Mouse (Mus musculus) heart, embryonic 14.5 days (tissue): ENCODE measurements around the gene Ms4a18. TPM values are rescaled to one million over a fixed set of nuclear protein-coding genes. Genes with fewer than 3 reads are reported as not detected.
"Not testable (repeated sequence)": the region's sequence is repeated elsewhere in the genome, so short reads cannot be mapped to it uniquely, and the experiment has no call there.

Source experiments
- ATAC-seq: fragments of 200-750 bp; cut with Nextera tagmentation; 2 replicates; pipeline ENCODE4 v1.8.0; 2017; ENCODE audit warnings: low read depth, moderate TSS enrichment; ENCODE audit not compliant: insufficient number of reproducible peaks, insufficient read depth, low FRiP score
- H3K27ac ChIP-seq, 2 experiments: fragments of 200-500 bp in 1 of 2; fragments of 300-500 bp in 1 of 2; sonication (generic) in 1 of 2; replicated peaks in 1 of 2; 2 replicates each; pipeline ENCODE4 v1.5.1; 2012 to 2014; ENCODE audit warnings: low read depth in 2 of 2, low read length in 2 of 2, control low read depth in 1 of 2, mild to moderate bottlenecking in 1 of 2, mixed read lengths in 1 of 2; ENCODE audit not compliant: control insufficient read depth in 1 of 2, insufficient read depth in 1 of 2
- H3K27me3 ChIP-seq: fragments of 300-500 bp; sonication (generic); 2 replicates; pipeline ENCODE4 v1.6.1; 2014; ENCODE audit warnings: mild to moderate bottlenecking, low read length, control low read depth; ENCODE audit not compliant: control insufficient read depth, insufficient read depth
- H3K36me3 ChIP-seq: fragments of 300-500 bp; sonication (generic); 2 replicates; pipeline ENCODE4 v1.6.1; 2014; ENCODE audit warnings: mild to moderate bottlenecking, control low read depth, low read length, mixed read lengths; ENCODE audit not compliant: control insufficient read depth, insufficient read depth
- H3K4me1 ChIP-seq, 2 experiments: fragments of 200-500 bp in 1 of 2; fragments of 300-500 bp in 1 of 2; sonication (generic) in 1 of 2; 2 replicates each; pipeline ENCODE4 v1.6.1; 2012 to 2014; ENCODE audit warnings: low read length in 2 of 2, control low read depth in 1 of 2, mixed read lengths in 1 of 2; ENCODE audit not compliant: control insufficient read depth in 2 of 2, insufficient read depth in 2 of 2
- H3K4me2 ChIP-seq: fragments of 300-500 bp; sonication (generic); 2 replicates; pipeline ENCODE4 v1.6.1; 2014; ENCODE audit warnings: mild to moderate bottlenecking, low read length
- H3K4me3 ChIP-seq, 2 experiments: fragments of 200-500 bp in 1 of 2; fragments of 300-500 bp in 1 of 2; sonication (generic) in 1 of 2; 2 replicates each; pipeline ENCODE4 v1.5.1; 2012 to 2014; ENCODE audit warnings: low read length in 2 of 2, mild to moderate bottlenecking in 2 of 2, control low read depth in 1 of 2, low read depth in 1 of 2, moderate library complexity in 1 of 2; ENCODE audit not compliant: control insufficient read depth in 1 of 2, insufficient read depth in 1 of 2
- H3K9ac ChIP-seq: fragments of 300-500 bp; sonication (generic); 2 replicates; pipeline ENCODE4 v1.6.1; 2014; ENCODE audit warnings: mild to moderate bottlenecking, low read length
- H3K9me3 ChIP-seq: fragments of 300-500 bp; sonication (generic); 2 replicates; pipeline ENCODE4 v1.6.1; 2016; ENCODE audit warnings: low read length, control low read depth; ENCODE audit not compliant: control insufficient read depth
- WGBS: fragments of 180-500 bp; shearing (Covaris S2); extraction: QIAGEN DNeasy Blood & Tissue Kit; methylation state at CpG from one replicate; pipeline ENCODE4 v1.1.7; 2014; 5-methylcytosine and 5-hydroxymethylcytosine counted together
- polyA plus RNA-seq: library from polyadenylated mRNA; unstranded; fragments of >200 nt; fragmentation: Nextera tagmentation; extraction: Ambion mirVana; gene quantifications from 2 replicates; pipeline ENCODE4 v1.2.1, GENCODE M21; 2014

Ms4a18 gene
- not detected in 2 replicates for polyA plus RNA-seq

GRCm38 (mm10) chr19:11017891-11018290 lies at the start of gene Ms4a18:
Ms4a18 (minus strand) TSS chr19:11018031.
- Histone ChIP-seq H3K4me2 (no peak within 1 kb of the TSS), H3K27ac (no peak within 1 kb of the TSS), H3K4me3 (no peak within 1 kb of the TSS), H3K9me3 (no peaks in the 10 kb centered on the region), H3K27me3 (no peaks in the 10 kb centered on the region), H3K9ac (no peak within 1 kb of the TSS), H3K36me3 (no peaks in the 10 kb centered on the region), H3K4me1 (no peaks in the 10 kb centered on the region)
- ATAC-seq = no peak
- WGBS = 77% methylated on average over 3 of the region's 3 CpGs

GRCm38 (mm10) chr19:11065202-11065875 lies 47.5 kb upstream of the Ms4a18 start:
- H3K27ac ChIP-seq = no peak overlapping the region
- no peak for ATAC-seq
- no peak overlapping the region for H3K9ac ChIP-seq
- H3K4me2 ChIP-seq = no peak overlapping the region
- H3K27me3 ChIP-seq = no peaks in the 10 kb centered on the region
- H3K4me1 ChIP-seq = no peaks in the 10 kb centered on the region
- H3K9me3 ChIP-seq = no peaks in the 10 kb centered on the region
- no peaks in the 10 kb centered on the region for H3K36me3 ChIP-seq
- H3K4me3 ChIP-seq = no peak overlapping the region
- WGBS = 72% methylated on average over 2 of the region's 2 CpGs

- Histone ChIP-seq H3K36me3 (no peaks in the 10 kb centered on the region), H3K9ac (no peak overlapping the region), H3K4me1 (no peaks in the 10 kb centered on the region), H3K4me2 (no peak overlapping the region), H3K27me3 (no peaks in the 10 kb centered on the region), H3K9me3 (no peaks in the 10 kb centered on the region), H3K4me3 (no peak overlapping the region), H3K27ac (no peak overlapping the region)
- 81% methylated on average over 1 of the region's 1 CpGs for WGBS
- ATAC-seq = no peak
These were observed 43.1 kb upstream of the Ms4a18 start for GRCm38 (mm10) chr19:11060900-11061299.

GRCm38 (mm10) chr19:11059967-11060366 lies 42.1 kb upstream of the Ms4a18 start:
- no peak overlapping the region for H3K4me3 ChIP-seq
- no peaks in the 10 kb centered on the region for H3K27me3 ChIP-seq
- no peaks in the 10 kb centered on the region for H3K9me3 ChIP-seq
- no peak overlapping the region for H3K4me2 ChIP-seq
- H3K9ac ChIP-seq = no peak overlapping the region
- no peaks in the 10 kb centered on the region for H3K36me3 ChIP-seq
- ATAC-seq = no peak
- H3K4me1 ChIP-seq = no peaks in the 10 kb centered on the region
- no peak overlapping the region for H3K27ac ChIP-seq

- not testable (repeated sequence) for H3K4me2 ChIP-seq, H3K4me1 ChIP-seq, H3K9me3 ChIP-seq, H3K36me3 ChIP-seq, ATAC-seq, H3K27me3 ChIP-seq, H3K4me3 ChIP-seq, H3K27ac ChIP-seq, H3K9ac ChIP-seq
- WGBS = 89% methylated on average over 1 of the region's 1 CpGs
These were observed 37.9 kb upstream of the Ms4a18 start for GRCm38 (mm10) chr19:11055700-11056099.

GRCm38 (mm10) chr19:11053277-11053676 lies 35.4 kb upstream of the Ms4a18 start:
- no peak overlapping the region for H3K4me2 ChIP-seq
- WGBS = 52% methylated on average over 3 of the region's 3 CpGs
- H3K27me3 ChIP-seq = no peaks in the 10 kb centered on the region
- H3K36me3 ChIP-seq = no peaks in the 10 kb centered on the region
- no peaks in the 10 kb centered on the region for H3K4me1 ChIP-seq
- H3K9ac ChIP-seq = no peak overlapping the region
- H3K27ac ChIP-seq = no peak overlapping the region
- no peak for ATAC-seq
- no peak overlapping the region for H3K4me3 ChIP-seq
- H3K9me3 ChIP-seq = no peaks in the 10 kb centered on the region

- Histone ChIP-seq H3K9ac (no peak overlapping the region), H3K9me3 (no peaks in the 10 kb centered on the region), H3K36me3 (no peaks in the 10 kb centered on the region), H3K27ac (no peak overlapping the region), H3K4me1 (no peaks in the 10 kb centered on the region), H3K4me2 (no peak overlapping the region), H3K27me3 (no peaks in the 10 kb centered on the region), H3K4me3 (no peak overlapping the region)
- ATAC-seq = no peak
- 75% methylated on average over 5 of the region's 5 CpGs for WGBS
These were observed 35.0 kb upstream of the Ms4a18 start for GRCm38 (mm10) chr19:11052877-11053276.

GRCm38 (mm10) chr19:11050286-11050685 lies 32.5 kb upstream of the Ms4a18 start:
- WGBS = 67% methylated on average over 2 of the region's 2 CpGs
- Histone ChIP-seq H3K4me1 (no peaks in the 10 kb centered on the region), H3K27me3 (no peaks in the 10 kb centered on the region), H3K9me3 (no peaks in the 10 kb centered on the region), H3K4me3 (no peak overlapping the region), H3K27ac (no peak overlapping the region), H3K9ac (no peak overlapping the region), H3K36me3 (no peaks in the 10 kb centered on the region), H3K4me2 (no peak overlapping the region)
- ATAC-seq = no peak
